Mouse (Mus musculus) gastrocnemius, postnatal 4 days (tissue): ENCODE data around the gene Susd2. TPM values are rescaled to one million over a fixed set of nuclear protein-coding genes. Genes with fewer than 3 reads are reported as not detected.

Experiments used
- DNase-seq, 2 experiments: peaks; one replicate each; pipeline ENCODE4 v3.0.0; 2021 to 2022; ENCODE audit warnings: low spot score in 2 of 2, mixed read lengths in 2 of 2
- total RNA-seq, 2 experiments: library from RNA; stranded (reverse); gene quantifications; 2 replicates each; pipeline ENCODE4 v1.2.3; 2021

The Susd2 gene
- total RNA-seq, 2 experiments from 2014 or later = 4.4 to 5.0 TPM

DNA sequence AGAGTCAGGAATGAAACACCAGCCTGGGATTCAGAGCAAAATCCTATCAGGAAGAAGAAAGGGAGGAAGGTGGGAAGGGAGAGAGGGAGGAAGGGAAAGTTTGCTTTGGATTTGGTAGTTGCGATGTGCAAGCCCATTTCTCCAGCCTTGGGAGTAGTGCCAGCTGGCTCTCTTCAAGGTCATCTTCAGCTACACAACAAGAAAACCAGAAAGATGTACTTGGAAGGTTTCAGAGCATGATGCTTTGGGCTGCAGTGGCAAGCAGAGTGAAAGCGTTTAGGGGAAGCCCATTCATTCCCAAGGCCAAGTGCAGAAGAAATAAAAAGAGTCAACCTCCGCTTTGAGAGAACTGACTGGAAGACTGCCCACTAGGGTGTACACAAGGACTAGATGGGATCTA lies 16.3 kb downstream of the Susd2 start:
- DNase-seq = peak in 1 of 2 experiments; percentile 35

GRCm38 (mm10) chr10:75626991-75627390 lies 16.8 kb downstream of the Susd2 start:
- DNase-seq = no peak

GRCm38 (mm10) chr10:75625920-75626319 lies 17.9 kb downstream of the Susd2 start:
- no peak for DNase-seq

DNA sequence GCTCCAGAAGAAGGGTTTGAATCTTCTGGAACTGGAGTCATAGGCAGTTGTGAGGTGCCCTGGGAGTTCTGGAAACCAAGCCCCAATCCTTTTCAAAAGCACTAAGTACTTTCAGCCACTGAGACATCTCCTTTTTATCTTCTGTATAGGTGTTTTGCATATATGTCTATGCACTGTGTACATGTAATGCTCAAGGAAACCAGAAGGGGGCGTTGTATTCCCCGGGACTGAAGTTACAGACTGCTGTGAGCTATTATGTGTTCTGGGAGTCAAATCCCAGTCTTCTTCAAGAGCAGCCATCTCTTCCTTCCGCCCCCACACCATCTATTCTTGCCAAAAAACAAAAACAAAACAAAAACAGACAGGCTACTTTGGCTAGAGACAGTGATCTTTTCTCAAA lies 23.0 kb downstream of the Susd2 start:
- peak in 1 of 2 experiments; percentile 9 for DNase-seq

DNA sequence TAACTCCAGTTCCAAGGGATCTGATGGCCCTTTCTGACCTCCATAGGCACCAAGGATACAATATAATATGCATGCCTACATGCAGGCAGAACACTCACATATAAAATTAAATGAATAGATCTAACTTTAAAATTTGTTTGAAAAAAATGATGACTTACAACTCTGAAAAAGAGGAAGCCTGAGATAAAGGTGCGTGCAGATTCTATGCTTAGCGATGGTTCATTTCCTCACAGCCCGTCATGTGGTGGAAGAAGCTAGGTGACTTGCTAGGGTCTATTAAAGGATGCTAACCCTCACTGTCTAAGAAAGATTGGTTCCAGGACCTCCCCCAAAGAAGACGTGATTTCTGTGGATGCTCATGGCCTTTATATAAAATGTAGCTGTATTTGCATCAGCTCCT lies 27.8 kb downstream of the Susd2 start:
- DNase-seq = no peak

DNA sequence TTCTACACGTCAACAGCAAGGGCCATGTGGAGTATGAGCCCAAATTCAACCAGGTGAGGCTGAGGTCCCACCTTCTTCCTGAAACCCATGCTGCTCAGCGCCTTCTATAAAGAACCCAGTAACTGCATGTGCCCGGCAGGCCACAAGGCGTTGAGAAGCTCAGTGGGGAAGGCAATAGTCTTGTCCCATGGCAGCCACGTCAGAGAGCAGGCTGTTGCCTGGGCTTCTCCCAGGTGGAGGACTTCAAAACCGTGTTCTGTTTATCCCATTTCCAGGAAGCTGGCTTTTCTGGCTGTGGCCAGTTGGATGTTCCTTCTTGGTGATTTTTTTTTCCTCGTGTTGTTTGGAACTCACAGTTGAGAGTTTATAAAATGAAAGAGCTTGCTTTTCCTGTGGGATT lies 33.3 kb downstream of the Susd2 start:
- DNase-seq = no peak

- DNase-seq = no peak
Measured at GRCm38 (mm10) chr10:75608975-75609374, 34.8 kb downstream of the Susd2 start.

GRCm38 (mm10) chr10:75607253-75607652 lies 36.6 kb downstream of the Susd2 start:
- DNase-seq = no peak

DNA sequence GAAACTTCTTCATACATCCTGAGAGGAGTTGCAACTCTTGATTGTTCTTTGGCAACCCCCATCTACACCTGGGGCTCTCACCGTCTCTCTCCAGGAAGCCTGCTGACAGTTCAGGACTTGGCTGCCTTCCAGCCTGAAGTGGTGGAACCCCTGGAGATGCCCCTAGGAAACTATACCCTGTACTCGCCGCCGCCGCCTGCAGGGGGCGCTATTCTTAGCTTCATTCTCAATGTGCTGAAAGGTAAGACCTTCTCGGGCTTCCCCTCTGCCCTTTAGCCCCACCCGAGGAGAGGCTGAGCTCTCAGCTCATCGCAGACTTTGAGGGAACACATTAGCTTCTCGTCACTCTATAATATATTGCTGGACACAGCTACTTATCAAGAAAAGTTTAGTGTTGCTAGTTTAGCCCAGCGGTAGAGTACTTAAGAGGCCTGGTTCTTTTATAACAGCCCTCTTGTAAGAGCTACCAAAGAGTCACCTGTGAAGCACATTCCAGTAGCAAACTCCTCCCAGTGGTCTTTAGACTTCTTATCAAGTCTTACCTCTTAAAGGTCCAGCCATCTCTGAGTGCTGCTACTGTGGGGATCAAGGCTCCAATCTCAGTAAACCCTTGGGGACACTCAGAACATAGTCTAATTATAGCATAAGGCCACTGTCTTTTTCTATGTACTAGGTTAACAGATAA lies 38.5 kb downstream of the Susd2 start:
- DNase-seq = no peak

DNA sequence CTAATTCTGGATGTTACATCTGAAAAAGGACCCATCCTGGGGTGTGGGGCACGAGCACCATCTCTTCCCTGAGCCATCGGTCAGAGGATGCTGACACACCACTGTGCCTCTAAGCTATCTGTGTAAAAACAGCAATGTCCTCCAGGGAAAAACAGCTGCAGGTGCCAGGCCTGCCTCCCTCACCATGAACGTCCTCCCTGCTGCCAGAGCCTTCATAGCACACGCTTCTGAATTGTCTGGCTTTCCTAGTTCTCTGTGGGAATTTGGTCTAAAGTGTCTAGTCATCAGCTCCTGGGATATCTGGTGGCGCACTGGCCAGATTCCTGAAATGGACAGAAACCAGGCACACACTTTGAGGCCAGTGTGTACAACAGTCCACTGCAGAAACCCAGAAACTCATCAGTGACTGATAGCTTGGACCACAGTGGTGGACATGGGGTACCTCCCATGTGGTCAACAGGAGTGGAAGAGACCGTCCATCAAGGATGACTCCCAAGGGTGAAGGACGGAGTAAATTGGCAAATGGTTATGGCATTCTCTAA lies 43.5 kb downstream of the Susd2 start:
- DNase-seq = no peak

DNA sequence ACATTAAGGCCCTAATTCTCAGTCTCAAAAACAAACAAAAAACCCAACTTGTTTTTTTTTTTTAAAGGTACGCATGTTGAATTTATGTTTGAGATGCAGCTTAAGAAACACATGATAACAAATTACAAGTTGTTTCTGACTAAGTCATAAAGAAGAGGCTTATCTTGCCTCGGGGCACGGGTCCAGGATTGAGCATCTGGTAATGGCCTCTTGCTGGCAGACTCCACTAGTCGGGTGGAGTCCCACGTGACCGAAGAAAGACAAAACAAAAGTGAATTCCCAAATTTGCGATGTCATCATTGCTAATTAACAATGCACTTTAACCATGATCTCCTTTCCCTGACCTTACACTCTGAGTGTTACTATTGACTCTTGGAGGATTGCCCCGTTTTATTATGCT lies 47.8 kb downstream of the Susd2 start:
- peak in 1 of 2 experiments; percentile 75 for DNase-seq

DNA sequence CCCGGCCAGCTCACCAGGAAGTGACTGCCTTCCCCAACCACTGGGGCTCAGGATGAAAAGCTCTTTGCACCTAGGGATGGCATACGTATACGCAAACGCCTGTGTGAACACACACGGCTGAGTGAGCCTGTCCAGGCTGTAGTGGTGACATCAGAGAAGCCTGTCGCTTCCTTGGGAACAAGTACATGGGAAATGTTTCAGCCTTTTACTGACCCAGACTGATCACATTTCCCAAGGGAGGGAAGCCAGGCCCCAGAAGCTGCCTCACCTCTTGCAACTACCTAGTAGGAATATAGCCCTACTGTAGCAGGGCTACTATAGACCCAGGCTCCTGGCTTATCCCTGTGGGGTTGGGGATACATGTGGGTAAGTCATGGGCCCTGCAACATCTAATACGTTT lies 51.2 kb downstream of the Susd2 start:
- no peak for DNase-seq

DNA sequence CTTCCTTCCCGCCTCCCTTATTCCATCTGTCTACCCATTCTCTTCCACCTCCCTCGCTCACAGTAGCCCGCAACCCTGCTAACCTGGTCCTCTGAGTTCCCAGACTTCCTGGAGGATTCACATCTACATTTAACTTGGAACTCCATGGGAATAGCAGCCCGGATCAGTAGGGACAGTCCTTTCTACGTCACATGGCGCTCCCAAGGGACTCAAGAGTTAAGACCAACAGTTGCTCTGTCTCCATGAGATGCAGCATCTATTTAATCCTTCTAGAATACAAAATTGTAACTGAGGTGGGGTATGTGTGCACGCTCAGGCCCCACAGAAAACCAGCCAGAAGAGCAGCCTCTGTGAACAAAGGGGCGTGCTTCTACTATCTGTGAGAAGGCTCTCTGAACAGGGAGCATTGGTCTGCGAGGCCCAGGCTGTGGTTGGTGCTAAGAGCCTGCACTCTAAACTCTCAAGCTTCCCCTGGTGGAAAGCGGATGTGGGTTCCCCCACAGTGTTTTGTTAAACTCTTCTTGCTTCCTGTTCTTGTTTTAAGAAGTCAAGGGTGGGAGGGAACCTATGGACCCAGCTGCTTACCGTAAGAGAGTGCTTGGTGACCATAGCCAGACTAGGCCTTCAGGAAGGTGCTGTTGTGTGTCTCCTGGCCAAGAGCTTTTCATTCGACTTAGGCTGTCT lies 52.5 kb downstream of the Susd2 start:
- no peak for DNase-seq

DNA sequence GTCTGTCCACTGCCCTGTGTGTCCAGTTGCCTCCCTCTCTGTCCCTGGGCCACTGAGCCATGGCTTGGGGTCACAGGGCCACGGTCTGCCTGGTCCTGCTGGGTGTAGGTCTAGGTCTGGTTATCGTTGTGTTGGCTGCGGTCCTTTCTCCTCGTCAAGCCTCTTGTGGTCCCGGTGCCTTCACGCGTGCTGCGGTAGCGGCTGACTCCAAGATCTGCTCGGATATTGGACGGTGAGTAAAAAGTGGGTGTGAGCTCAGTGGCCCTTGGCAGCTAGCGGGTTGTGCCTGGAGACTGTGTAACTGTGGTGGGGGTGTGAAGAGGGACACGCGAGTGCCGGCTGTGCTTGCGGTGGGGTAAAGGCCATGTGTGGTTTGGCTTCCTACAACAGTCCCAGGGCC lies 54.2 kb downstream of the Susd2 start:
- no peak for DNase-seq

GRCm38 (mm10) chr10:75589129-75589528 lies 54.7 kb downstream of the Susd2 start, which contains the start of gene Ggt5:
Gene Ggt5, plus strand, starts transcription at chr10:75589340.
- peak in 1 of 2 experiments; percentile 78 for DNase-seq

DNA sequence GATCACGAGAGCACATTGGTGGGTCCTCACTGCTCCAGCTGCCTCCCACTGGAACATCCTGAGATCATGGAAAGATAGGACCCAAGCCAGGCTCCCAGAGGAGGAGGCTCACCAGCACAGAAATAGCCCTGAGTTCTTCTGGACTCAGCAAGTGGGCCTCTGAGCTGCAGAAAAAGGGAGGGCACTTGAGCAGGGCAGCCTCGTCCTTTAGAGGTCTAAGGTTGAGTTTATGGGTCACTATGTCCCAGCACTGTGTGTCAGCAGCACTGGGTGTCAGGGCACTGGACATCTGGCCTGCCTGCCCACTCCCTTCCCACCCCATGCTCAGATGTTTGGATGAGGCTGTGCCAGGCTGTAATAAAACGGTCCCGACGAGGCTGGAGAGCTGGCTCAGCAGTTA lies 55.5 kb downstream of the Susd2 start:
- no peak for DNase-seq

- no peak for DNase-seq
Measured at GRCm38 (mm10) chr10:75587781-75588180, 56.0 kb downstream of the Susd2 start.

Other genes starting within 250 kb of the Susd2 start
- under 1 TPM; 0.29 to 0.39 TPM for gene Upb1, start 242.9 kb downstream of the Susd2 start, total RNA-seq
- 100 to 1,000 TPM; 103 to 106 TPM for gene Snrpd3, start 126.5 kb downstream of the Susd2 start, total RNA-seq
- gene Gucd1, start 126.0 kb downstream of the Susd2 start, total RNA-seq = 10 to 100 TPM; 39.5 to 39.9 TPM
- gene Lrrc75b, start 83.7 kb downstream of the Susd2 start, total RNA-seq = 1 to 10 TPM; 2.8 to 3.3 TPM
- gene Ggt1, start 82.4 kb downstream of the Susd2 start, total RNA-seq = under 1 TPM; 0.66 to 0.80 TPM
- gene Ggt5, start 54.7 kb downstream of the Susd2 start, total RNA-seq = 10 to 100 TPM; 10.8 to 13.1 TPM
- gene Cabin1, start 120.3 kb upstream of the Susd2 start, total RNA-seq = 10 to 100 TPM; 29.1 to 30.4 TPM
- gene Ddt, start 129.4 kb upstream of the Susd2 start, total RNA-seq = 10 to 100 TPM; 28.2 to 29.4 TPM
- not detected for gene Gm20441, start 136.9 kb upstream of the Susd2 start, total RNA-seq
- 1 to 10 TPM; 5.4 to 6.8 TPM for gene Gstt3, start 137.4 kb upstream of the Susd2 start, total RNA-seq
- gene Gstt1, start 154.6 kb upstream of the Susd2 start, total RNA-seq = 10 to 100 TPM; 10.2 to 11.8 TPM
- not detected for gene Gstt4, start 178.5 kb upstream of the Susd2 start, total RNA-seq
- gene Gstt2, start 193.4 kb upstream of the Susd2 start, total RNA-seq = 1 to 10 TPM; 7.6 to 9.2 TPM
- gene Mif, start 216.2 kb upstream of the Susd2 start, total RNA-seq = 100 to 1,000 TPM; 164 TPM
- gene Derl3, start 249.4 kb upstream of the Susd2 start, total RNA-seq = 1 to 10 TPM in 1 of 2 experiments, under 1 TPM in 1; 0.96 to 1.0 TPM